Mouse (Mus musculus) MEL (cell line): ENCODE results near the gene Cdca3. TPM values are rescaled to one million over a fixed set of nuclear protein-coding genes. Genes with fewer than 3 reads are reported as not detected.

Experiments used
- DNase-seq: peaks from one replicate; pipeline ENCODE4 v3.0.0; 2011; ENCODE audit warnings: low read depth, low spot score
- H3K27ac ChIP-seq: 2 replicates; pipeline ENCODE4 v1.5.1; 2012; ENCODE audit warnings: low read depth, mild to moderate bottlenecking, control low read depth, low read length, moderate library complexity; ENCODE audit not compliant: control insufficient read depth
- H3K27me3 ChIP-seq, 2 experiments: fragments of 150-350 bp in 1 of 2; sonication (generic) in 1 of 2; 2 replicates each; pipeline ENCODE4 v1.6.1; 2012; ENCODE audit warnings: low read length in 2 of 2, mild to moderate bottlenecking in 2 of 2, improper control_type of control experiment in 1 of 2, moderate library complexity in 1 of 2; ENCODE audit not compliant: insufficient read depth in 2 of 2, control insufficient read depth in 1 of 2
- H3K36me3 ChIP-seq, 2 experiments: 2 replicates each; pipeline ENCODE4 v1.6.1; 2012 to 2014; ENCODE audit warnings: low read length in 2 of 2, improper control_type of control experiment in 1 of 2, inconsistent platforms in 1 of 2, mild to moderate bottlenecking in 1 of 2; ENCODE audit not compliant: insufficient read depth in 2 of 2, control insufficient read depth in 1 of 2
- H3K4me1 ChIP-seq, 2 experiments: fragments of 150-350 bp in 1 of 2; sonication (generic) in 1 of 2; 2 replicates each; pipeline ENCODE4 v1.6.1; 2012; ENCODE audit warnings: low read length in 2 of 2, improper control_type of control experiment in 1 of 2, mild to moderate bottlenecking in 1 of 2; ENCODE audit not compliant: insufficient read depth in 2 of 2, control insufficient read depth in 1 of 2
- H3K4me3 ChIP-seq, 2 experiments: fragments of 150-350 bp in 1 of 2; sonication (generic) in 1 of 2; 2 replicates each; pipeline ENCODE4 v1.5.1; 2012; ENCODE audit warnings: low read depth in 2 of 2, low read length in 2 of 2, mild to moderate bottlenecking in 2 of 2, moderate library complexity in 2 of 2, control low read depth in 1 of 2, improper control_type of control experiment in 1 of 2; ENCODE audit not compliant: control insufficient read depth in 1 of 2, insufficient read depth in 1 of 2
- H3K79me2 ChIP-seq: 2 replicates; pipeline ENCODE4 v1.6.1; 2012; ENCODE audit warnings: mild to moderate bottlenecking, low read length, moderate library complexity; ENCODE audit not compliant: control insufficient read depth, poor library complexity, insufficient read depth
- H3K9ac ChIP-seq: 2 replicates; pipeline ENCODE4 v1.6.1; 2012; ENCODE audit warnings: low read depth, mild to moderate bottlenecking, control low read depth, low read length, moderate library complexity; ENCODE audit not compliant: control insufficient read depth, poor library complexity, severe bottlenecking
- H3K9me3 ChIP-seq: fragments of 150-350 bp; sonication (generic); replicated peaks from 2 replicates; pipeline ENCODE4 v1.6.1; 2012; ENCODE audit warnings: mild to moderate bottlenecking, low read length, improper control_type of control experiment, moderate library complexity; ENCODE audit not compliant: insufficient read depth
- BHLHE40 ChIP-seq: IDR thresholded peaks from 2 replicates; pipeline ENCODE4 v1.6.1; 2012; ENCODE audit warnings: low read depth, mild to moderate bottlenecking, inconsistent platforms, low read length, improper control_type of control experiment, borderline replicate concordance
- CHD1 ChIP-seq: IDR thresholded peaks from 2 replicates; pipeline ENCODE4 v1.6.1; 2012; ENCODE audit warnings: low read depth, mild to moderate bottlenecking, inconsistent platforms, low read length, improper control_type of control experiment
- CHD2 ChIP-seq: IDR thresholded peaks from 2 replicates; pipeline ENCODE4 v1.6.1; 2011; ENCODE audit warnings: low read length, improper control_type of control experiment
- EP300 ChIP-seq, 2 experiments: IDR thresholded peaks; 2 replicates each; pipeline ENCODE4 v1.6.1; 2011; ENCODE audit warnings: improper control_type of control experiment in 2 of 2, low read length in 2 of 2, low read depth in 1 of 2, mild to moderate bottlenecking in 1 of 2
- ETS1 ChIP-seq: IDR thresholded peaks from 2 replicates; pipeline ENCODE4 v1.6.1; 2012; ENCODE audit warnings: low read depth, mild to moderate bottlenecking, inconsistent platforms, low read length, improper control_type of control experiment, moderate library complexity
- HCFC1 ChIP-seq: IDR thresholded peaks from 2 replicates; pipeline ENCODE4 v1.6.1; 2012; ENCODE audit warnings: low read depth, mild to moderate bottlenecking, inconsistent platforms, low read length, improper control_type of control experiment, moderate library complexity
- JUND ChIP-seq: IDR thresholded peaks from 2 replicates; pipeline ENCODE4 v1.6.1; 2011; ENCODE audit warnings: low read depth, mild to moderate bottlenecking, improper control_type of control experiment, low read length
- MAFK ChIP-seq: IDR thresholded peaks from 2 replicates; pipeline ENCODE4 v1.6.1; 2011; ENCODE audit warnings: low read depth, mild to moderate bottlenecking, low read length, improper control_type of control experiment, borderline replicate concordance
- MAX ChIP-seq: IDR thresholded peaks from 2 replicates; pipeline ENCODE4 v1.6.1; 2011; ENCODE audit warnings: low read length, improper control_type of control experiment
- MAZ ChIP-seq: IDR thresholded peaks from 2 replicates; pipeline ENCODE4 v1.6.1; 2012; ENCODE audit warnings: low read depth, mild to moderate bottlenecking, inconsistent platforms, low read length, improper control_type of control experiment
- MXI1 ChIP-seq: IDR thresholded peaks from 2 replicates; pipeline ENCODE4 v1.6.1; 2011; ENCODE audit warnings: mild to moderate bottlenecking, low read depth, low read length, improper control_type of control experiment
- MYC ChIP-seq: IDR thresholded peaks from 2 replicates; pipeline ENCODE4 v1.6.1; 2011; ENCODE audit warnings: low read depth, mild to moderate bottlenecking, low read length, improper control_type of control experiment, moderate library complexity
- NRF1 ChIP-seq: IDR thresholded peaks from 2 replicates; pipeline ENCODE4 v1.6.1; 2014; ENCODE audit warnings: low read depth, mild to moderate bottlenecking, inconsistent platforms, low read length, improper control_type of control experiment, moderate library complexity; ENCODE audit not compliant: poor library complexity, insufficient read depth, severe bottlenecking
- POLR2A ChIP-seq, 2 experiments: IDR thresholded peaks; 2 replicates each; pipeline ENCODE4 v1.6.1; 2011 to 2012; ENCODE audit warnings: low read length in 2 of 2, mild to moderate bottlenecking in 2 of 2, control low read depth in 1 of 2, improper control_type of control experiment in 1 of 2, low read depth in 1 of 2, moderate library complexity in 1 of 2; ENCODE audit not compliant: control insufficient read depth in 1 of 2, insufficient read depth in 1 of 2, poor library complexity in 1 of 2
- POLR2AphosphoS5 ChIP-seq: IDR thresholded peaks from 2 replicates; pipeline ENCODE4 v1.6.1; 2012; ENCODE audit warnings: low read depth, borderline replicate concordance, mild to moderate bottlenecking, inconsistent platforms, low read length, moderate library complexity, mixed read lengths
- RAD21 ChIP-seq: IDR thresholded peaks from 2 replicates; pipeline ENCODE4 v1.6.1; 2011; ENCODE audit warnings: mild to moderate bottlenecking, low read depth, low read length, improper control_type of control experiment
- RCOR1 ChIP-seq: IDR thresholded peaks from 2 replicates; pipeline ENCODE4 v1.6.1; 2012; ENCODE audit warnings: low read depth, mild to moderate bottlenecking, inconsistent platforms, low read length, improper control_type of control experiment
- SIN3A ChIP-seq: IDR thresholded peaks from 2 replicates; pipeline ENCODE4 v1.6.1; 2012; ENCODE audit warnings: low read length, improper control_type of control experiment, inconsistent platforms
- TBP ChIP-seq: IDR thresholded peaks from 2 replicates; pipeline ENCODE4 v1.8.0; 2011; ENCODE audit warnings: low read depth, low read length, improper control_type of control experiment
- USF1 ChIP-seq: IDR thresholded peaks from 2 replicates; pipeline ENCODE4 v1.6.1; 2014; ENCODE audit warnings: low read depth, mild to moderate bottlenecking, inconsistent platforms, low read length, improper control_type of control experiment, moderate library complexity
- USF2 ChIP-seq, 2 experiments: IDR thresholded peaks; 2 replicates each; pipeline ENCODE4 v1.6.1; 2011 to 2012; ENCODE audit warnings: improper control_type of control experiment in 2 of 2, low read length in 2 of 2, borderline replicate concordance in 1 of 2, inconsistent platforms in 1 of 2, low read depth in 1 of 2, mild to moderate bottlenecking in 1 of 2; ENCODE audit not compliant: insufficient read depth in 1 of 2
- ZC3H11A ChIP-seq: IDR thresholded peaks from 2 replicates; pipeline ENCODE4 v1.6.1; 2012; ENCODE audit warnings: low read depth, mild to moderate bottlenecking, inconsistent platforms, low read length, improper control_type of control experiment
- ZKSCAN1 ChIP-seq: IDR thresholded peaks from 2 replicates; pipeline ENCODE4 v1.6.1; 2012; ENCODE audit warnings: low read depth, mild to moderate bottlenecking, inconsistent platforms, low read length, improper control_type of control experiment, moderate library complexity
- ZMIZ1 ChIP-seq: IDR thresholded peaks from 2 replicates; pipeline ENCODE4 v1.6.1; 2012; ENCODE audit warnings: low read depth, mild to moderate bottlenecking, inconsistent platforms, low read length, improper control_type of control experiment, moderate library complexity
- polyA plus RNA-seq, 2 experiments: library from polyadenylated mRNA; stranded (reverse) in 1 of 2; unstranded in 1 of 2; fragments of >175 nt in 1 of 2; fragments of >200 nt in 1 of 2; gene quantifications; 2 replicates each; pipeline versions ENCODE4 v1.2.1 to v1.2.4; 2012; ENCODE audit warnings: low replicate concordance in 2 of 2, low read depth in 1 of 2; ENCODE audit not compliant: insufficient read length in 2 of 2, insufficient read depth in 1 of 2, missing spikeins in 1 of 2
- total RNA-seq: library from RNA; depleted of rRNA; stranded (reverse); fragments of 300-350 nt; gene quantifications from 2 replicates; pipeline ENCODE4 v1.2.3, GENCODE M21; 2012

Gene Cdca3
- total and polyA plus RNA-seq, 3 experiments = 54.5 to 185 TPM; not detected in 1

DNA sequence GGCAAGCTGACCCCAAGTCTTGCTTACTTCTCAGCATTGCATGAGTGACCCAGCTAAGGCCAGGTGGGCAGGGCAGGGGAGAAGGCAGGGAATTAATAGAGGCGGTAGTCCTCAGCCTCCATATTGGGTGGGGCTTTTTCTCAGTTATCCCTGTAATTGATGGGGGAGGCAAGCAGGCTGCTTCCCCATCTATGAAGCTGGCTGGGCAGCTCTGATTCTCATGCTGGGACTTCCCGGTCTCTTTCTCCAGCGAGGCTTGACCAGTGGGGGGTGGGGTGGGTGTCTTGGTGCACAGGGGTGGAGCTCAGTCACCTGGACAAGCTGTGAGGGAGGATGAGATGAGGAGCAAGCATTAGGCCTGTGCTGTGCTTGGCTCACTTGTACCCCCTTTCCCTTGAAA is 32.5 kb downstream of the Cdca3 start:
- no peak overlapping the region for H3K27ac ChIP-seq
- no peak for DNase-seq

DNA sequence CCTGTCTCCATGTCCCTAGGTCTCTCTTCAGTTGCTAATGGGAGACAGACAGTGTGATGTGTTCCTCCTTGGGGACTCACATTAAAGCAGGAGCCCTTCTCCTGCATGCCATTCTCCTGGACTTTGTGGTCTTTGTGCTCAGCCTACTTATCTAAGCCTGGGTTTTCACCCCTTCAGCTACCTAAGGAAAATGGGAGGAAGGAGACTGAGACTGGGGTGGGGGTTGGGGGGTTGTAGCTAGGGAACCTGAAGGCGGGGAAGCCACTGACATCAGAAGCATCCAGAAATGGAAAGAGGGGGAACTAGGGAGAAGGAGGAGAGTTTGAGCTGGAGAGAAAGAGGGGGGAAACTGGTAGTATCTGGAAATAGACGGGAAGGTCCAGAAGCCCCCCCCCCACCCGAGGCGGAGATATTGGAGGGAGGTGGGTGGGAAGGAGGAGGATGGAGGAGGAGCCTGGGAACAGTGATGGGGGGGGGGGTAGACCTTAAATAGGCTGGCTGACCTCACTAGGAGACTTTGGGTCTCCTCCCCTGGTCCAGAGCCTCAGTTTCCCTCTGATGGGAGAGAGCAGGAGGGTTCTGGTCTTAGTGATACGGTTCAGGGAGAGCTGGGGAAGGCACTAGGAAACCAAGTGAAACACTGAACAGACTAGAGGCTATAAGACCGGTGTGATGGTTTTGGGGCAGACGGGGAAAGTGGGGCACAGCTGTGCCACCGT is 33.2 kb downstream of the Cdca3 start:
- Histone ChIP-seq H3K4me3 (no peak overlapping the region), H3K27me3 (peaks cover 7 to 14% of the 10 kb centered on the region in 2 experiments), H3K4me1 (no peaks in the 10 kb centered on the region; a peak in 2 of 4 replicates)

More for the DNA sequence above, 32.5 kb downstream of the Cdca3 start:
- H3K79me2 ChIP-seq = no peaks in the 10 kb centered on the region
- H3K9ac ChIP-seq = no peak overlapping the region
- no peaks in the 10 kb centered on the region for H3K9me3 ChIP-seq
- no peak overlapping the region for H3K4me3 ChIP-seq
- H3K36me3 ChIP-seq = no peaks in the 10 kb centered on the region
- no peaks in the 10 kb centered on the region; a peak in 2 of 4 replicates for H3K4me1 ChIP-seq
- no peak for TF ChIP-seq POLR2A (IDR thresholded peaks at IDR 0.05; ENCODE audit: control insufficient read depth in 1 of 2, insufficient read depth in 1 of 2, low read depth in 1 of 2, low read length in 2 of 2, poor library complexity in 1 of 2)
- TF ChIP-seq POLR2AphosphoS5 = no peak
- no peak for TF ChIP-seq MAFK
- no peak for TF ChIP-seq MAZ
- TF ChIP-seq ZC3H11A = no peak
- no peak for TF ChIP-seq TBP
- no peak for TF ChIP-seq USF1
- no peak for TF ChIP-seq MYC
- TF ChIP-seq MXI1 = no peak
- no peak for TF ChIP-seq USF2 (IDR thresholded peaks at IDR 0.05; ENCODE audit: borderline replicate concordance in 1 of 2, insufficient read depth in 1 of 2, low read depth in 1 of 2, low read length in 2 of 2)
- TF ChIP-seq JUND = no peak
- TF ChIP-seq SIN3A = no peak
- no peak for TF ChIP-seq HCFC1
- no peak for TF ChIP-seq ZMIZ1
- TF ChIP-seq RAD21 = no peak
- no peak for TF ChIP-seq MAX
- no peak for TF ChIP-seq ZKSCAN1
- no peak for TF ChIP-seq NRF1
- peaks cover 4 to 11% of the 10 kb centered on the region in 2 experiments for H3K27me3 ChIP-seq

More for the DNA sequence above, 33.2 kb downstream of the Cdca3 start:
- H3K36me3 ChIP-seq = no peaks in the 10 kb centered on the region
- TF ChIP-seq CHD1 (no peak), RCOR1 (no peak), EP300 (IDR thresholded peaks at IDR 0.05; ENCODE audit: low read depth in 1 of 2, low read length in 2 of 2) (no peak), CHD2 (no peak), BHLHE40 (no peak), MAZ (no peak), HCFC1 (no peak), MYC (no peak), ETS1 (no peak), POLR2A (IDR thresholded peaks at IDR 0.05; ENCODE audit: control insufficient read depth in 1 of 2, insufficient read depth in 1 of 2, low read depth in 1 of 2, low read length in 2 of 2, poor library complexity in 1 of 2) (no peak)
- TF ChIP-seq, all 39 proteins: peak for 0
- H3K27ac ChIP-seq = no peak overlapping the region
- no peak for DNase-seq
- no peaks in the 10 kb centered on the region for H3K79me2 ChIP-seq
- H3K9ac ChIP-seq = no peak overlapping the region
- H3K9me3 ChIP-seq = no peaks in the 10 kb centered on the region
